Mouse (Mus musculus): ENCODE results near the gene Ift57.

DNA sequence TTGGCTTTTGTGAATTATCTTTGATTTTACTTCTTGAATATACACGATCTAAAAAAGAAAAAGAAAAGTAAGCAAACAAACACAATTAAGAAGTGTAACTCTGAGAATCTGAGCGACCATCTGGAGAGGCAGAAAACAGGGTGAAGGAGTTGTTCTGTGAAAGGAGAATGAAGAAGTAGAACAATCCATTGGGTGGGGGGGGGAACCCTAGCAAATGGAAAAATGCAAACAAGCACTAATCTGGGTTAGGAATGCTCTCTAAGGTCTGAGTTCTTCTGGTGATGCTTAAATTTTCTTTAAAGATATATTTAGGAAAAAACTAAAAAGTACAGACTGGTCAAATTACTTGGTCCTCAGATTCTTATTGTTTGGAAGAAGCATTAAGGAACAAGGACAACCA lies 112.9 kb downstream of the Ift57 start:
- TF ChIP-seq CTCF (IDR thresholded peaks at IDR 0.05; ENCODE audit: low read depth), result no peak
- TF ChIP-seq EP300 (IDR thresholded peaks at IDR 0.05; ENCODE audit: low read depth), result no peak

Measured in liver, embryonic 14.5 days (tissue).